8 mouse cellular contexts compared by ENCODE assay signal in genomic region chr2:118764094-118764831, GRCm38 (mm10). TPM values are rescaled to one million over a fixed set of nuclear protein-coding genes. Genes with fewer than 3 reads are reported as not detected.
A peak's percentile ranks its signal among the peaks of the same experiment; 100 is the strongest.
DNase-seq lines count a peak whose midpoint lies in the region; ATAC-seq lines count a peak whose summit lies in the region.

No protein-coding gene starts in this region.

- peak; percentile 71 for DNase-seq in CD4-positive, CD25-positive, alpha-beta regulatory T cell, adult 2 months (ENCODE audit: low read depth, low spot score)
- peak; percentile 60 to 64 for DNase-seq in right cerebral cortex, adult 2 months (ENCODE audit: low spot score in 2 of 2)
- DNase-seq in right cerebral cortex, postnatal 25 days, result no peak
- peak; percentile 74 for DNase-seq in forebrain, embryonic 11.5 days (ENCODE audit: low spot score)
- peak; percentile 46 to 66 for DNase-seq in kidney, postnatal 25 days
- DNase-seq in lung, postnatal 36 days, result peak; percentile 78
- no peak for DNase-seq in c-Kit-positive CD71-positive TER-119-positive erythroid progenitor cells, embryonic 14.5 days (ENCODE audit: low spot score)

- WGBS in forebrain, embryonic 11.5 days, result 28% methylated on average over 11 of the region's 11 CpGs

- no peak overlapping the region for H3K27ac ChIP-seq in forebrain, embryonic 11.5 days (ENCODE audit: low read depth, low read length)

- no peak overlapping the region for H3K9ac ChIP-seq in forebrain, embryonic 11.5 days (ENCODE audit: low read length)

- peaks cover 25% of the 10 kb centered on the region for H3K4me1 ChIP-seq in forebrain, embryonic 11.5 days (replicated peaks; ENCODE audit: control insufficient read depth, insufficient read depth, low read length)

- no peaks in the 10 kb centered on the region for H3K9me3 ChIP-seq in forebrain, embryonic 11.5 days (ENCODE audit: control insufficient read depth, low read length)

- no peak for ATAC-seq in CD4-positive, CD25-positive, alpha-beta regulatory T cell, adult 4 months
- no peak for ATAC-seq in forebrain, embryonic 11.5 days (replicated peaks; ENCODE audit: low FRiP score)

- peaks cover 7% of the 10 kb centered on the region for H3K27me3 ChIP-seq in forebrain, embryonic 11.5 days (ENCODE audit: control insufficient read depth, insufficient read depth, low read length)

- no peak overlapping the region for H3K4me2 ChIP-seq in forebrain, embryonic 11.5 days (ENCODE audit: low read depth, low read length, severe bottlenecking)

- no peaks in the 10 kb centered on the region for H3K36me3 ChIP-seq in forebrain, embryonic 11.5 days (ENCODE audit: control insufficient read depth, insufficient read depth, low read length)

- no peak overlapping the region for H3K4me3 ChIP-seq in forebrain, embryonic 11.5 days (ENCODE audit: low read depth, low read length)

RNA-seq across cellular contexts. Expression of gene Ccdc9b, which starts 1.8 kb away (rescaled TPM):
- polyA plus RNA-seq in CD4-positive, CD25-positive, alpha-beta regulatory T cell, adult 4 months (2017; shearing (Covaris generic)), result not detected
- 0.36 and 0.87 TPM in 2 replicates for polyA plus RNA-seq in forebrain, embryonic 11.5 days (2014; fragmentation: Nextera tagmentation; extraction: Ambion mirVana)

RNA-seq across cellular contexts. Expression of gene Phgr1, which starts 8.3 kb away (rescaled TPM):
- polyA plus RNA-seq in CD4-positive, CD25-positive, alpha-beta regulatory T cell, adult 4 months (2017; shearing (Covaris generic)), result not detected
- polyA plus RNA-seq in forebrain, embryonic 11.5 days (2014; fragmentation: Nextera tagmentation; extraction: Ambion mirVana), result not detected in 2 replicates

RNA-seq across cellular contexts. Expression of gene Disp2, which starts 15.3 kb away (rescaled TPM):
- not detected for polyA plus RNA-seq in CD4-positive, CD25-positive, alpha-beta regulatory T cell, adult 4 months (2017; shearing (Covaris generic))
- 5.4 and 5.9 TPM in 2 replicates for polyA plus RNA-seq in forebrain, embryonic 11.5 days (2014; fragmentation: Nextera tagmentation; extraction: Ambion mirVana)

RNA-seq across cellular contexts. Expression of gene Inafm2, which starts 18.7 kb away (rescaled TPM):
- 10 to 100 TPM; 18.6 to 20.6 TPM for polyA plus RNA-seq in CD4-positive, CD25-positive, alpha-beta regulatory T cell, adult 4 months (2017; shearing (Covaris generic))
- polyA plus RNA-seq in forebrain, embryonic 11.5 days (2014; fragmentation: Nextera tagmentation; extraction: Ambion mirVana), result 28.6 and 30.4 TPM in 2 replicates

RNA-seq across cellular contexts. Expression of gene Plcb2, which starts 36.0 kb away (rescaled TPM):
- 10 to 100 TPM; 15.7 to 20.8 TPM for polyA plus RNA-seq in CD4-positive, CD25-positive, alpha-beta regulatory T cell, adult 4 months (2017; shearing (Covaris generic))
- 0.33 and 0.45 TPM in 2 replicates for polyA plus RNA-seq in forebrain, embryonic 11.5 days (2014; fragmentation: Nextera tagmentation; extraction: Ambion mirVana)

Comparison
In these comparisons a context has a peak if more than half of its experiments do, and no peak if none do; other contexts are left out.
1. DNase-seq: peak in CD4-positive, CD25-positive, alpha-beta regulatory T cell, adult 2 months (single experiment), right cerebral cortex, adult 2 months (2 of 2), forebrain, embryonic 11.5 days (single experiment), kidney, postnatal 25 days (2 of 2) and lung, postnatal 36 days (single experiment); none in right cerebral cortex, postnatal 25 days (single experiment) and c-Kit-positive CD71-positive TER-119-positive erythroid progenitor cells, embryonic 14.5 days (single experiment).